Mouse (Mus musculus): Measurements from ENCODE around the gene Olfr108.

GRCm38 (mm10) chr17:37445180-37445579 is at the start of gene Olfr108:
- TF ChIP-seq CTCF (conservative IDR thresholded peaks at IDR 0.05; ENCODE audit: low read length) (no peak), POU5F1 (IDR thresholded peaks at IDR 0.05; ENCODE audit: borderline replicate concordance, low read length) (no peak), NANOG (IDR thresholded peaks at IDR 0.05; ENCODE audit: borderline replicate concordance, low read length) (no peak)

Measured in E14TG2a.4 (cell line).